Mouse (Mus musculus) ES-E14 (cell line): ENCODE data around the gene Ldlrap1.
A peak's percentile ranks its signal among the peaks of the same experiment; 100 is the strongest.

Experiments used
- HCFC1 ChIP-seq: IDR thresholded peaks from 2 replicates; pipeline ENCODE4 v1.6.1; 2012; ENCODE audit warnings: low read length, inconsistent platforms, borderline replicate concordance; ENCODE audit not compliant: insufficient read depth
- ZNF384 ChIP-seq: IDR thresholded peaks from 2 replicates; pipeline ENCODE4 v1.6.1; 2012; ENCODE audit warnings: low read depth, low read length, inconsistent platforms

- 0 out of 2 replicates have a peak, but pooled peaks have one; percentile 13 for TF ChIP-seq HCFC1
- no peak for TF ChIP-seq ZNF384
Observed at GRCm38 (mm10) chr4:134734629-134735081, 33.2 kb downstream of the Ldlrap1 start.
